Mouse (Mus musculus) CD4-positive helper T cell, adult 2 months (primary cell): ENCODE results near the gene Zfp207.
"Not testable (repeated sequence)": the region's sequence is repeated elsewhere in the genome, so short reads cannot be mapped to it uniquely, and the experiment has no call there.

Source experiments
- DNase-seq: peaks from one replicate; pipeline ENCODE4 v3.0.0-alpha.2; 2012; ENCODE audit warnings: low read depth, missing footprints, low spot score

Zfp207 gene

GRCm38 (mm10) chr11:80383019-80383625, at the start of gene Zfp207:
TSS of gene Zfp207 (plus strand) at chr11:80383279.
- peak; percentile 97 for DNase-seq

GRCm38 (mm10) chr11:80335609-80336350, 47.3 kb upstream of the Zfp207 start:
- no peak for DNase-seq

DNA sequence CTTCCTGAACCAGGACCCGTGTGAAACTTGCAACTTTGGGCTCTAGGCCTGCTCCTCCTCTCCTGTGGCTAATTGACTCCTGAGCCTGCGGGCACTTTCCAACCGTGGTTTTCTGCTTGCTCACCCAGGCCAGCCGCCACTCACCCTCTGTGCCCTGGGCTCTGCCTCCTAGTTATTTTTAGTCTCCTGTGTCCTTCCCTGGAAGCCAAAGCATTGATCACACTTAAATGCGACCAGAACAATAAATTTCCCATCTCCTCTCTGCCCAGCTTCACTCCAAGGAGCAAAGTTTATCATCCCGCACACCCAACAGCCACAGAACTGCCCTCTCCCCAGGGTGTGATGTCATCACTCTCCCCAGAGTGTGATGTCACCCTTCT, 46.7 kb upstream of the Zfp207 start:
- DNase-seq, result no peak

GRCm38 (mm10) chr11:80342482-80342881, 40.6 kb upstream of the Zfp207 start:
- DNase-seq, result no peak

DNA sequence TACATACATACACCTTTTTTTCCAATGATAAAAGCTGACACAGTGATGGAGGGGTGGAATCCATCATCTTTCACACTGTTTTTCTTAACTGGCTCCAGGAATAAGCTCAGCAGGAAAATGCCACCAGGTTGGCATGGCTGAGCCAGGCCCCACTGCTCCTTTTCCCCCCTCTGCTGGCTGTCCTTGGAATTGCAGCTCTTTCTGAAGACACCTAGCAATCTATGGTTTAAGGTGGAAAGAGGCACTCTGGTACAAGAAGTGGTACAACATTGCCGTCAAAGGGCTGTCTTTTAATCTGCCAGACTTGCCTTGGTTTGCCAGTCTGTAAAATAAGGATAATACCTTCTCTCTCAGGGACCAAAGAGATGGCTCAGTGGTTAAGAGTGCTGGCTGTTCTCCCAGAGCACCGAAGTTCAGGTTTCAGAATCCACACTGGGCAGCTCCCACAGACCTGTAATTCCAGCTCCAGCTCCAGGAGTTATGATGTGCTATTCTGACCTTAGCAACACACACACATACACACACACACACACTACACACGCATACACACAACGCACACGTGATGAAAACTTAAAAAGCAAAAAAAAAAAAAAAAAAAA, 31.1 kb upstream of the Zfp207 start:
- DNase-seq, result peak; percentile 73

- DNase-seq, result no peak
Observed at GRCm38 (mm10) chr11:80354832-80355231, 28.2 kb upstream of the Zfp207 start.

- no peak for DNase-seq
Observed at GRCm38 (mm10) chr11:80368949-80369348, 14.1 kb upstream of the Zfp207 start.

DNA sequence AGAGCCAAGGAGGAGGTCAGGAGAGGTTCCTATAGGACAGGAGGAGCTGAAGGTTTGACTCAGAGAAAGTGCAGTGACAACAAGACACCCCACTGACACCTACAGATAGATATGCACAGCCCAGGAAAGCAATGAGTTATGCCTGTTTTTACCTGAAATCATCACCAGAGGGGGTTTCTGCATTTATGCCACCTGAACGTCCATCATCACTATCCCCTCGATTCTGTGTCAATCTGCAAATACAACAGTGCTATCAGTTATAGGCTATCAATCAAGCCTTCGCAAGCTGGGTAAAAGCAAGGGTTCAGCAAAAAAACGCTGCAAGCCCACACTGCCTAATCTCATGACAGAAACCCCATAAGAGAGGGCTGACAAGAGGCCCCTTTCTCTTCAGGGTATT, 6.4 kb upstream of the Zfp207 start:
- peak; percentile 50 for DNase-seq

DNA sequence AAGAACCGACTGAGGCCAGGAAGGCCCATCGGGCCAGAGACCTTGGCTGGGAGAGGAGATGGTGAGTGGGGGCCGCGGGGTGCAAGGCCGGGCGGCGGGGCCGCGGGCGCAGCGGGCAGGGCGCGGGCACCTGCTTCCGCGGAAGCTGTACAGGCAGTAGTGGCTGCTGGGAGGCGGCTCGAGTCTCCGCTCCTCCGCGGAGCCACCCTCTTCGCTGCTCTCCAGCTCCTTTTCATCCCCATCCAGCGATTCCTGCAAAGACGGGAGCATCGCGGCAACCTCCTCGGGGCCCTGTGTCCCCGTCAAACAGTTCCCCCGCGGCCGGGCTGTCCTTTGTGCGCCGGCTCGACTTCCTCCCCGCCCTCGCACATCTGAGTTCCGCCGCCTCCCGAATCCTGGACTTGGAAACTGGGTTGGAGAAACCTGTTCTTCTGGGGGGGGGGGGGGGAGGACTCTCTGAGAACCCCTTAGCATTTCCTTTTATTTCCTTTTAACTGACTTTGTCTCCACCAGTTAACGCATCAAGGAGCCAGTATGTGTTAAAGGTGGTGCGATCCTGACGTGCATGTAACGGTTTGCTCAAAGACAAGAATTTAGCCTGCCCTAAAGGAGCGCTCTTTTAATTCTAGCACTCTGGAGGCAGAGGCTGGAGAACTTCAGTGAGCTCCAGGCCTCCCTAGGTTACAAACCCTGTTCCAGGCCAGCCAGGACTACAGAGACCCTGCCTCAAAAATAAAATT, 5.2 kb upstream of the Zfp207 start, which contains the start of gene 5730455P16Rik:
TSS of gene 5730455P16Rik (minus strand) at position 323 of the 740 bp plus-strand sequence.
- DNase-seq, result peak; percentile 85

DNA sequence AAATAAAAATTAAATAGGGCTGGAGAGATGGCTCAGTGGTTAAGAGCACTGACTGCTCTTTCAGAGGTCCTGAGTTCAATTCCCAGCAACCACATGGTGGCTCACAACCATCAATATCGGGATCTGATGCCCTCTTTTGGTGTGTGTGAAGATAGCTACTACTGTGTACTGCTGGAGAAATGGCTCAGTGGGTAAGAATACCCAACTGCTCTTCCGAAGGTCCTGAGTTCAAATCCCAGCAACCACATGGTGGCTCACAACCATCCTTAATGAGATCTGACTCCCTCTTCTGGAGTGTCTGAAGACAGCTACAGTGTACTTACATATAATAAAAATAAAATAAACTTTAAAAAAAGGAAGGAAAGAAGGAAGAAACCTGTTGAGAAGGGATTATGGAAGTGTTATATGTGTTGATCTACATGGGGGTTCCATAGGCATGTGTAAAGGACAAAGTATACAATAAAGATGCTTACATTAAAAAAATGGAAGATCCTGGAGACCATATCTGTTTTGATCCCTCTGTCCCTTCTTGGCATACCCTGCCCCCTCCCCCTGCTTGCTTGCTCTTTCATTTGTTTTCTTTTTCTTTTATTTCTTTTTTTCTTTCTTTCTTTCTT, 4.5 kb upstream of the Zfp207 start:
- not testable (repeated sequence) for DNase-seq

- DNase-seq, result not testable (repeated sequence)
Observed at GRCm38 (mm10) chr11:80379184-80379583, 3.9 kb upstream of the Zfp207 start.

GRCm38 (mm10) chr11:80382626-80383018, 457 bp upstream of the Zfp207 start:
- no peak for DNase-seq

DNA sequence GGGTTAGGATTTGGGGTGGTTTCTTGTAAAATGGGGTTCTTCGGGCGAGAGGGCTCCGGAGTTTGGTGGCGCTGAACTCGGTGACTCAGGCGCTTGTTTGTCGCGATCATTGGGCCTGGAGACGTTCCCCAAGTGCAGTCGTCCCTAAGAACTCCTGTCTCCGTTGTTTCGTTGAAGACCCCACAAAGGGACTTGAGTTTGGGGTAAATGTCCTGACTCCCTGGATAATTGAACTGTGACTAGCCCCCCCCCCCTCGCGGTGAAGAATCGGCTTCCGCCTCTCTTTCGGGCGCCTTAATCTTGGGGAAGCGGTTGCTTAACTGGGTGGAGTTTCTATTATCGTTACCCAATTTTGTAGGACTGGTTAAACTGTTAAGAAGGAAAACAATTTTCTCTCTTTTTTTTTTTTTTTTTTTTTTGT, 557 bp downstream of the Zfp207 start:
- peak; percentile 77 for DNase-seq

DNA sequence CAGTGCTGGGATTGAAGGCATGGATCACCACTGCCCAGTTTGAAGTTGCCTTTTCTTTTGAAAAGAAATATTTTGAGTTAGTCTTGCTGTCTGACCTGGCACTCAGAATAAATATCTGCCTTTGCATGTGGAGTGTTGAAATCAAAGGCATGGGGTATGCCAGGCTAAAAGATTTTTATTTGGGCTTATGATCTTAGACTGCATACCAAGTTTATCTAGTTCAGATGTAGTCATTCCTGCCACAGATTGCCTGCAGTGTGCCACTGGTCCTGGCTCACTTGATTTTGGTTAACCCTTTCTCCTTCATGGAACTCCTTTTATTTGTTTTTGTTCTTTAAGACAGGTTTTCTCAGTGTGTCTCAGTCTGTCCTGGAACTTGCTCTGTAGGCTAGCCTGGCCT, 1.4 kb downstream of the Zfp207 start:
- DNase-seq, result no peak

GRCm38 (mm10) chr11:80385055-80385454, 2.0 kb downstream of the Zfp207 start:
- DNase-seq, result no peak

GRCm38 (mm10) chr11:80386790-80387189, 3.7 kb downstream of the Zfp207 start:
- DNase-seq, result no peak

DNA sequence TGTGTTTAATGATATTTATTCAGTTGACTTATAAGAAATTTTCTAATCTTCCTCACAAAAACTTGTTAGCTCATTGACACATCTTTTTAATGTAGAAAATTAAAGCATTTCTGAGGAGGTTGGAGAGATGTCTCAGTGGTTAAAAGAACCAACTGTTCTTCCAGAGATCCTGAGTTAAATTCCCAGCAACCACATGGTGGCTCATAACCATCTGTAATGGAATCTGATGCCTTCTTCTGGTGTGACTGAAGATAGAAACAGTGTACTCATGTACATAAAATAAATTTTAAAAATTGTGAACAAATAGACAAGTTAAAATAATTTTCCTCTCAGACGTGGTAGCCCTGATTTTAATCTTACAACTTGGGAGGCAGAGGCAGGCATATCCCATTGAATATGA, 6.8 kb downstream of the Zfp207 start:
- DNase-seq, result no peak

GRCm38 (mm10) chr11:80391407-80392120, 8.5 kb downstream of the Zfp207 start:
- no peak for DNase-seq

GRCm38 (mm10) chr11:80395930-80396329, 12.9 kb downstream of the Zfp207 start:
- DNase-seq, result no peak

- DNase-seq, result no peak
Observed at GRCm38 (mm10) chr11:80396617-80397016, 13.5 kb downstream of the Zfp207 start.

GRCm38 (mm10) chr11:80407878-80408277, 24.8 kb downstream of the Zfp207 start:
- not testable (repeated sequence) for DNase-seq
